Mouse (Mus musculus): Measurements from ENCODE around the gene Slc40a1.

The Slc40a1 gene

GRCm38 (mm10) chr1:45926393-45926763, at the start of gene Slc40a1:
Gene Slc40a1 (minus strand): TSS chr1:45926523.
- DNase-seq (ENCODE audit: low read depth in 2 of 2, low spot score in 2 of 2) = no peak

- DNase-seq (ENCODE audit: low read depth in 2 of 2, low spot score in 2 of 2) = no peak
These were observed 45.0 kb upstream of the Slc40a1 start for GRCm38 (mm10) chr1:45971314-45971713.

GRCm38 (mm10) chr1:45948988-45949387, 22.7 kb upstream of the Slc40a1 start:
- DNase-seq (ENCODE audit: low read depth in 2 of 2, low spot score in 2 of 2) = no peak

GRCm38 (mm10) chr1:45947843-45948242, 21.5 kb upstream of the Slc40a1 start:
- no peak for DNase-seq (ENCODE audit: low read depth in 2 of 2, low spot score in 2 of 2)

- no peak for DNase-seq (ENCODE audit: low read depth in 2 of 2, low spot score in 2 of 2)
These were observed 4.8 kb upstream of the Slc40a1 start for GRCm38 (mm10) chr1:45931127-45931526.

GRCm38 (mm10) chr1:45926911-45927310, 588 bp upstream of the Slc40a1 start:
- DNase-seq (ENCODE audit: low read depth in 2 of 2, low spot score in 2 of 2) = no peak

GRCm38 (mm10) chr1:45925500-45926392, 577 bp downstream of the Slc40a1 start:
- DNase-seq (ENCODE audit: low read depth in 2 of 2, low spot score in 2 of 2) = no peak

GRCm38 (mm10) chr1:45925131-45925499, 1.2 kb downstream of the Slc40a1 start:
- no peak for DNase-seq (ENCODE audit: low read depth in 2 of 2, low spot score in 2 of 2)

GRCm38 (mm10) chr1:45924516-45924915, 1.8 kb downstream of the Slc40a1 start:
- DNase-seq (ENCODE audit: low read depth in 2 of 2, low spot score in 2 of 2) = no peak

- no peak for DNase-seq (ENCODE audit: low read depth in 2 of 2, low spot score in 2 of 2)
These were observed 3.0 kb downstream of the Slc40a1 start for GRCm38 (mm10) chr1:45923306-45923705.

GRCm38 (mm10) chr1:45920703-45921102, 5.6 kb downstream of the Slc40a1 start:
- DNase-seq (ENCODE audit: low read depth in 2 of 2, low spot score in 2 of 2) = no peak

GRCm38 (mm10) chr1:45919752-45920151, 6.6 kb downstream of the Slc40a1 start:
- DNase-seq (ENCODE audit: low read depth in 2 of 2, low spot score in 2 of 2) = no peak

- no peak for DNase-seq (ENCODE audit: low read depth in 2 of 2, low spot score in 2 of 2)
These were observed 9.1 kb downstream of the Slc40a1 start for GRCm38 (mm10) chr1:45917136-45917803.

- no peak for DNase-seq (ENCODE audit: low read depth in 2 of 2, low spot score in 2 of 2)
These were observed 10.1 kb downstream of the Slc40a1 start for GRCm38 (mm10) chr1:45916174-45916573.

- DNase-seq (ENCODE audit: low read depth in 2 of 2, low spot score in 2 of 2) = no peak
These were observed 12.1 kb downstream of the Slc40a1 start for GRCm38 (mm10) chr1:45914236-45914635.

- no peak for DNase-seq (ENCODE audit: low read depth in 2 of 2, low spot score in 2 of 2)
These were observed 21.1 kb downstream of the Slc40a1 start for GRCm38 (mm10) chr1:45905107-45905821.

GRCm38 (mm10) chr1:45904161-45904560, 22.2 kb downstream of the Slc40a1 start:
- DNase-seq (ENCODE audit: low read depth in 2 of 2, low spot score in 2 of 2) = no peak

- no peak for DNase-seq (ENCODE audit: low read depth in 2 of 2, low spot score in 2 of 2)
These were observed 28.3 kb downstream of the Slc40a1 start for GRCm38 (mm10) chr1:45898044-45898443.

- DNase-seq (ENCODE audit: low read depth in 2 of 2, low spot score in 2 of 2) = no peak
These were observed 32.0 kb downstream of the Slc40a1 start for GRCm38 (mm10) chr1:45894168-45894912.

GRCm38 (mm10) chr1:45891986-45892385, 34.3 kb downstream of the Slc40a1 start:
- no peak for DNase-seq (ENCODE audit: low read depth in 2 of 2, low spot score in 2 of 2)

- no peak for DNase-seq (ENCODE audit: low read depth in 2 of 2, low spot score in 2 of 2)
These were observed 36.1 kb downstream of the Slc40a1 start, which contains the start of gene Gm5269 for GRCm38 (mm10) chr1:45890173-45890572. Gene Gm5269 (minus strand): TSS chr1:45890273.

All from CD8-positive naive resting alpha-beta T cell, adult 2 months (primary cell).